Mouse (Mus musculus): ENCODE measurements around the gene Pde1a. TPM values are rescaled to one million over a fixed set of nuclear protein-coding genes. Genes with fewer than 3 reads are reported as not detected.
"Not testable (repeated sequence)": the region's sequence is repeated elsewhere in the genome, so short reads cannot be mapped to it uniquely, and the experiment has no call there.

The Pde1a gene
- polyA plus RNA-seq, 1 experiment: 1.1 TPM

DNA sequence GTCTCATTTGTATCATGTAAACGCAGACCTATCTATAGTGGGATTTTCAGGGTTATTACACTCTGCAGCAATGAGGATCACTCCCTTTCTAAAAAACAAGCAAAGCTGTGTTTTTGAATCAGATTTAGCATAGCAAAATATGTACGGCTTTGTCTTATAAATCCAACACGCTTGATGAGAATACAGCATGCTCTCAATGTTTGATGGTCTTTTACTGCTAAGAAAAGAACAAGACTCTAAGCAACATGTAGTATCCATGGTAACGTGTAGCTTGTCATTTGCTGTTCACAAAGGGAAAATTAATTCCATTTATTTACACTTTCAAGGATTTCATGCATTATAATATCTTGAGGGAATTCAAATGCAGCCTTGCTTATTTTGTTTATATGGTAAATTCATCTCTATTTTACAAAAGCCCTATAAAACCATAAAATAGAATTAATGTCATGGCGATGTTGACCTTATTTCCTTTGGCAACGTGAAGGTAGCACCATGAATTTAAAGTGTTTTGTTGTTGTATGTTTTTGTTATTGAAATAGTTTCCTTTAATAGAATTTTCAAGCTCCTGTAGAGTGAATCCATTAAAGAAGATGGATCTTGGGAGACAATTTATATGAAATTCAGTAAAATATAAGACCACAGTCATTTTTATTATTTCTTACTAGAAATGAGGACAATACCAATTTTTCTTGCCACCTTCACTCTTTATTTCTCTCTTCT lies 245.5 kb downstream of the Pde1a start:
- TF ChIP-seq CTCF (IDR thresholded peaks at IDR 0.05; ENCODE audit: borderline replicate concordance, control insufficient read depth, extremely low read depth, insufficient read depth, low read length, poor library complexity): no peak
- H3K4me1 ChIP-seq (replicated peaks; ENCODE audit: control insufficient read depth, insufficient read depth, low read length): no peaks in the 10 kb centered on the region
- 96% methylated on average over 6 of the region's 6 CpGs for WGBS

GRCm38 (mm10) chr2:79883210-79883609 lies 246.0 kb downstream of the Pde1a start:
- no peaks in the 10 kb centered on the region for H3K4me1 ChIP-seq (replicated peaks; ENCODE audit: control insufficient read depth, insufficient read depth, low read length)
- no peak for DNase-seq
- H3K27ac ChIP-seq (ENCODE audit: control insufficient read depth, insufficient read depth, low read length): no peak overlapping the region
- no peaks in the 10 kb centered on the region for H3K36me3 ChIP-seq (ENCODE audit: control insufficient read depth, insufficient read depth, low read length)
- 97% methylated on average over 4 of the region's 4 CpGs for WGBS
- no peak overlapping the region for H3K4me3 ChIP-seq (ENCODE audit: control insufficient read depth, insufficient read depth, low read length)
- H3K27me3 ChIP-seq (ENCODE audit: control insufficient read depth, insufficient read depth, low read length): no peaks in the 10 kb centered on the region
- no peak for TF ChIP-seq POLR2A (IDR thresholded peaks at IDR 0.05; ENCODE audit: control insufficient read depth, extremely low read depth, insufficient read depth, low read length, poor library complexity)
- TF ChIP-seq CTCF (IDR thresholded peaks at IDR 0.05; ENCODE audit: borderline replicate concordance, control insufficient read depth, extremely low read depth, insufficient read depth, low read length, poor library complexity): no peak

More for the DNA sequence above, 245.5 kb downstream of the Pde1a start:
- no peaks in the 10 kb centered on the region for H3K27me3 ChIP-seq (ENCODE audit: control insufficient read depth, insufficient read depth, low read length)
- H3K36me3 ChIP-seq (ENCODE audit: control insufficient read depth, insufficient read depth, low read length): no peaks in the 10 kb centered on the region
- no peak for DNase-seq
- no peak overlapping the region for H3K4me3 ChIP-seq (ENCODE audit: control insufficient read depth, insufficient read depth, low read length)
- H3K27ac ChIP-seq (ENCODE audit: control insufficient read depth, insufficient read depth, low read length): no peak overlapping the region

DNA sequence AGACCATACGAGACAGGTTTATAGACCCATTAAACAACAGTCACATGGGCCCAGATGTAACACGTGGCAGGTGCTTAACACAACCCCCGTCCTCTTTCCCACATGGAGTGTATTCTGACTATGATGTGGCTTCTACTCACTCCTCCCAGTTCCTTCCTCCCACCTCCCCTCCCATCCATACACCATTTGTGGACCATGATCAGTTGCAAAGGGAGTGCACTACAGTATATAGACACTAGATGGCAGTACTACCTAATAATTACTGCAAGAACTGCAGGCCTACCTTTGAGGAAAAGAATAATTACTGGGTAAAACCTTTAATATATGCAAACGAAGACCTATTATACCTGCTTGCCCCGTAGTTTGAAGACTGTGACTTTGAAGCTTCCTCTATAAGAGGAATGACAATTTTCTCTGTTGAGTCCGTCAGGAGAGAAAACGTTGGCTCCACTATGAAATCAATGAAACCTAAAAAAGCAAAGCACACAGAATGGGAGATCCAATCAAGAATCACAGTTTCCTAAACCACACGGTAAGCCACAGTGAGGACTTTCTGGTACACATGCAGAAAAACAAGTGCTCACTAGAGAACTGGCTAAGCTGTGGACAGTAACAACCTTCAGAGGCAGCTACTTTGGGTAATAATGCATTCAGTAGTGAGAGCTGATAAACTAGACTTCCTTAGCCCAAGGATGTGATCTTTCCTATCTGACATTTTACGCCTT lies 263.8 kb downstream of the Pde1a start:
- Histone ChIP-seq H3K36me3 (ENCODE audit: control insufficient read depth, insufficient read depth, low read length) (no peaks in the 10 kb centered on the region), H3K4me3 (ENCODE audit: control insufficient read depth, insufficient read depth, low read length) (no peak overlapping the region), H3K27me3 (ENCODE audit: control insufficient read depth, insufficient read depth, low read length) (no peaks in the 10 kb centered on the region), H3K27ac (ENCODE audit: control insufficient read depth, insufficient read depth, low read length) (no peak overlapping the region), H3K4me1 (replicated peaks; ENCODE audit: control insufficient read depth, insufficient read depth, low read length) (no peaks in the 10 kb centered on the region)
- WGBS: 37% methylated on average over 9 of the region's 9 CpGs
- no peak for TF ChIP-seq CTCF (IDR thresholded peaks at IDR 0.05; ENCODE audit: borderline replicate concordance, control insufficient read depth, extremely low read depth, insufficient read depth, low read length, poor library complexity)
- no peak for TF ChIP-seq POLR2A (IDR thresholded peaks at IDR 0.05; ENCODE audit: control insufficient read depth, extremely low read depth, insufficient read depth, low read length, poor library complexity)
- peak; percentile 4 for DNase-seq

GRCm38 (mm10) chr2:79856874-79857273 lies 272.4 kb downstream of the Pde1a start:
- no peaks in the 10 kb centered on the region for H3K36me3 ChIP-seq (ENCODE audit: control insufficient read depth, insufficient read depth, low read length)
- TF ChIP-seq POLR2A (IDR thresholded peaks at IDR 0.05; ENCODE audit: control insufficient read depth, extremely low read depth, insufficient read depth, low read length, poor library complexity) (no peak), CTCF (IDR thresholded peaks at IDR 0.05; ENCODE audit: borderline replicate concordance, control insufficient read depth, extremely low read depth, insufficient read depth, low read length, poor library complexity) (no peak)
- WGBS: 79% methylated on average over 1 of the region's 1 CpGs
- DNase-seq: no peak
- no peaks in the 10 kb centered on the region for H3K27me3 ChIP-seq (ENCODE audit: control insufficient read depth, insufficient read depth, low read length)
- H3K4me3 ChIP-seq (ENCODE audit: control insufficient read depth, insufficient read depth, low read length): no peak overlapping the region
- H3K27ac ChIP-seq (ENCODE audit: control insufficient read depth, insufficient read depth, low read length): no peak overlapping the region
- H3K4me1 ChIP-seq (replicated peaks; ENCODE audit: control insufficient read depth, insufficient read depth, low read length): no peaks in the 10 kb centered on the region

- WGBS: 89% methylated on average over 13 of the region's 13 CpGs
- not testable (repeated sequence) for H3K4me1 ChIP-seq (replicated peaks; ENCODE audit: control insufficient read depth, insufficient read depth, low read length); H3K27me3 ChIP-seq (ENCODE audit: control insufficient read depth, insufficient read depth, low read length); H3K36me3 ChIP-seq (ENCODE audit: control insufficient read depth, insufficient read depth, low read length); H3K27ac ChIP-seq (ENCODE audit: control insufficient read depth, insufficient read depth, low read length); DNase-seq; H3K4me3 ChIP-seq (ENCODE audit: control insufficient read depth, insufficient read depth, low read length)
Measured at GRCm38 (mm10) chr2:79847396-79847795, 281.9 kb downstream of the Pde1a start.

GRCm38 (mm10) chr2:79839513-79839912 lies 289.7 kb downstream of the Pde1a start:
- no peak for DNase-seq
- Histone ChIP-seq H3K36me3 (ENCODE audit: control insufficient read depth, insufficient read depth, low read length) (no peaks in the 10 kb centered on the region), H3K4me3 (ENCODE audit: control insufficient read depth, insufficient read depth, low read length) (no peak overlapping the region), H3K4me1 (replicated peaks; ENCODE audit: control insufficient read depth, insufficient read depth, low read length) (no peaks in the 10 kb centered on the region), H3K27me3 (ENCODE audit: control insufficient read depth, insufficient read depth, low read length) (no peaks in the 10 kb centered on the region), H3K27ac (ENCODE audit: control insufficient read depth, insufficient read depth, low read length) (no peak overlapping the region)
- TF ChIP-seq POLR2A (IDR thresholded peaks at IDR 0.05; ENCODE audit: control insufficient read depth, extremely low read depth, insufficient read depth, low read length, poor library complexity) (no peak), CTCF (IDR thresholded peaks at IDR 0.05; ENCODE audit: borderline replicate concordance, control insufficient read depth, extremely low read depth, insufficient read depth, low read length, poor library complexity) (no peak)
- WGBS: 75% methylated on average over 5 of the region's 5 CpGs
